Mouse (Mus musculus) lung, adult 2 months (tissue): ENCODE data around the gene Rilpl1.

Experiments used
- CTCF ChIP-seq: fragments of 200-500 bp; IDR thresholded peaks from 2 replicates; pipeline ENCODE4 v1.5.1; 2011; ENCODE audit warnings: mild to moderate bottlenecking, low read length, control low read depth; ENCODE audit not compliant: insufficient read depth
- POLR2A ChIP-seq: fragments of 200-500 bp; IDR thresholded peaks from 2 replicates; pipeline ENCODE4 v1.6.1; 2011; ENCODE audit warnings: low read depth, mild to moderate bottlenecking, control low read depth, low read length, borderline replicate concordance; ENCODE audit errors: extremely low read depth

DNA sequence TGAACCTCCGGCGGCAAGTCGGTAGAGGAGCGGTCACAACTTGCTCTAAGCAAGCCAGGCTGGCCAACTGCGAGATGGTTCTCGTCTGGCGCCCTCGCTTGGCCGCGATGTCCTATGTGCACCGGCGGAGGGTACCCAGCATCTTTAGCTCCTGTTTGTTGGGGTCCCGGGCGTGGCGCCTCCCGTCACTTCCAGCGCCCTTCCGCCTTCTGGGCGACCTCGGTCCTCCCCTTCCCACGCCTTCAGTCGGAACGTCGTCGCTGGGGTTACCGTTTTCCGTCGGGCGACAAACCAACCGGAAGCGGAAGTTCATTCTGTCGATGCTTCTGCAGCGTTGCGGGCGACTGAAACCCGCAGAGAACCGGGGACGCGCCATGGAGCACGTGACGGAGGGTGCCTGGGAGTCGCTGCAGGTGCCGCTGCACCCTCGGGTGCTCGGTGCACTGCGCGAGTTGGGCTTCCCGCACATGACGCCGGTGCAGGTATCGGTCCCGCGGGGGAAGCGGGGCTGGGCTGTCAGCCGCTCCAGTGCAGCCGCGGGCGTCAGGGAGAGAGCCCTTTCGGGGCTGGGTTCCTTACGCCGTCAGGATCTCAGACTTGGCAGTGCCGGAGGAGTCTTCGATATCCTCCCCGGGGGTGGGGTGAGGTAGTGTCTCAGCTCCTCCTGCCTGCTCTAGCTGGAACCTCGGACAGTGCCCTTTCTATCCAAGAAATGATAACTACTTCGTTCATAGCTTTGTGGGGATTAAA, 21.5 kb upstream of the Rilpl1 start, which contains the start of gene Ddx55:
- TF ChIP-seq CTCF (no peak), POLR2A (peak; percentile 80; the same call in 1 of the 2 replicates)
